Mouse (Mus musculus): Measurements from ENCODE around the gene Stk19. TPM values are rescaled to one million over a fixed set of nuclear protein-coding genes. Genes with fewer than 3 reads are reported as not detected.

Gene Stk19
- polyA plus RNA-seq, 1 experiment from 2014 or later: 24.7 TPM

DNA sequence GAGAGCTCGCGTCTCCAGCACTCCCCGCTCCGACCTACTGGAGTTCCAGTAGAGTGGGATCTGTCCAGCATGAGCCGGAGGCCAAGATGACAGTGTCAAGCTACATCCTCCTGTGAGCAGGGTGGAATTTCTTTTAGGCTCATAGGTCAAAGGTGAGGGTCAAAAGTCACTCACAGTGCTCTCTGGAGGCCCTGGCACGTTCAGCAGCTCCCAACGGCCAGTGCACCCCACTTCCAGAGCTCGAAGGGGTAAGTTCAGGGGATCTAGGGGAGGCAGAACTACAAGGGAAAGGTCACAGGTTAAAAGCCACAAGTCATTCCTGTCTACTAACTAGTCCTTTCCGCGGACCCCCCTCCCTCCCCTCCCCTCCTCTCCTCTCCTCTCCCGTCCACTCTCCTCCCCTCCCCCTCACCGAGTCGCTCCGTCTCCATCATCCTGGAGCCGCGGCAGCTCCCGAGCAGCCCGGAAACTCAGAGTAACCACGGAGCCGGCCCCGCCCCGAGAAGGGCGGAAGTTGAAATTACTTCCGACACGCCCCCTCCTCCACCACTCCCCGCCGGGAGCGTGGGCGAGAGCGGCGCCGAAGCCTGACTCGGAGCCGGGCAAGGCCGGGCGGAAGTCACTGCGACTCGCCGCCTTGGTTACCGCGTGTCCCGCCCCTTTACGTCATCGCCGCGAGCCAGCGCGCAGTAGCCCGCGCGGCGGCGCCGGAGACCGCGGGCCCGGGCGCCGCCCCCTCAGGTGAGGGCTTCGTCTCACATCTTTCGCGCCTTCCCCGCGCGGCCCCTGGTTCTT lies 13.2 kb upstream of the Stk19 start, which contains the start of the genes Skiv2l and Nelfe:
Skiv2l (minus strand) TSS at position 489 of the 795 bp plus-strand sequence.
Nelfe (plus strand) TSS at position 670 of the 795 bp plus-strand sequence.
- Histone ChIP-seq H3K9ac (ENCODE audit: low read length) (peak within 1 kb of the TSS; percentile 76), H3K4me2 (ENCODE audit: low read depth) (peak within 1 kb of the TSS; percentile 86), H3K9me3 (ENCODE audit: control insufficient read depth, low read length) (no peaks in the 10 kb centered on the region), H3K36me3 (ENCODE audit: control insufficient read depth, insufficient read depth, low read length) (peaks cover 9% of the 10 kb centered on the region), H3K4me1 (ENCODE audit: control insufficient read depth, insufficient read depth, low read length) (peaks cover 9% of the 10 kb centered on the region), H3K4me3 (ENCODE audit: low read depth, low read length) (peak within 1 kb of the TSS; percentile 68), H3K27ac (ENCODE audit: low read depth, low read length) (no peak within 1 kb of the TSS), H3K27me3 (ENCODE audit: control insufficient read depth, insufficient read depth, low read length) (no peaks in the 10 kb centered on the region)
- ATAC-seq (ENCODE audit: insufficient read depth, low FRiP score, low TSS enrichment) (peak; percentile 97), DNase-seq (ENCODE audit: low spot score) (peak; percentile 99)
- WGBS: 1% methylated on average over 64 of the region's 65 CpGs

DNA sequence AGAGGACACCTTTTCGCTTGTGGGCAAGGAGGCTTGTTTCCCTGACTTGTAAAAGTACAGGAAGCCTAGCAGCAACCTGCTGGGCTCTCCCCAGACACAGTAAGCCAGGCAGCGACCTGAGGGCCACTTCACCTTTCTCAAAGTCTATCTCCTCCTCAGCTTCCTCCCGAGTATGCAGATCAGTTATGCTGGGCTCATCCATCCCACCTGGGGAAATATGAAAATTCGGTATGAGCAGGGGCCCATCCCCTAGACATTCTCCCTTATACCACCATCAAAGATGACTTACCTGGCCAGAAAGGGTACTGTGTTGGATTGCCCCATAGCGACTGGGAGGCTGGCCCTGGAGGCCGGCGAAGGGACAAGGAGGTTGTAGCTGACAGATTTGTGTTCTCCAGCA lies 10.9 kb upstream of the Stk19 start:
- no peak for ATAC-seq (ENCODE audit: insufficient read depth, low FRiP score, low TSS enrichment)

DNA sequence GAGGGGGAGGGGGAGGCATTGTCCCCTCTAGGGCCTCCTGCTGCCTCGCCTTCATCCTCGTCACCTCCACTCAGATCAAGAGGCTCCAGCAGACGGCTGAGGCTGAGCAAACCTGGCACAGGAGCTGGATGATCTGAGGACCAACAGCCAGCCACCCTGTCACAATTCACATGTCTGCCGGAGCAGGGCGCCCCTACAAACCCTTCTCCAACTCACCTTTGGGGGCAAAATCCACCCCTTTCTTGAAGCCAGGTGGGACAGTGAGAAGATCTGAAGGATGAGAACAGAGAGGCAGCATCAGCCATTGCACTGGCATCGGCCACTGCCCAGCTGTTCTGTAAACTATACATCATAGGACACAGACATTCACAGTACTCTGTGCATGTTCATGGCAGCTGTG lies 10.4 kb upstream of the Stk19 start:
- no peak overlapping the region for H3K27ac ChIP-seq (ENCODE audit: low read depth, low read length)
- H3K9me3 ChIP-seq (ENCODE audit: control insufficient read depth, low read length): no peaks in the 10 kb centered on the region
- peaks cover 12% of the 10 kb centered on the region for H3K36me3 ChIP-seq (ENCODE audit: control insufficient read depth, insufficient read depth, low read length)
- DNase-seq (ENCODE audit: low spot score): no peak
- no peak for ATAC-seq (ENCODE audit: insufficient read depth, low FRiP score, low TSS enrichment)
- H3K9ac ChIP-seq (ENCODE audit: low read length): no peak overlapping the region
- H3K4me3 ChIP-seq (ENCODE audit: low read depth, low read length): no peak overlapping the region
- no peak overlapping the region for H3K4me2 ChIP-seq (ENCODE audit: low read depth)
- peaks cover 9% of the 10 kb centered on the region for H3K4me1 ChIP-seq (ENCODE audit: control insufficient read depth, insufficient read depth, low read length)
- 90% methylated on average over 6 of the region's 6 CpGs for WGBS
- H3K27me3 ChIP-seq (ENCODE audit: control insufficient read depth, insufficient read depth, low read length): no peaks in the 10 kb centered on the region

More for the DNA sequence above, 10.9 kb upstream of the Stk19 start:
- no peak for DNase-seq (ENCODE audit: low spot score)
- Histone ChIP-seq H3K9me3 (ENCODE audit: control insufficient read depth, low read length) (no peaks in the 10 kb centered on the region), H3K36me3 (ENCODE audit: control insufficient read depth, insufficient read depth, low read length) (peaks cover 10% of the 10 kb centered on the region), H3K27ac (ENCODE audit: low read depth, low read length) (no peak overlapping the region), H3K4me3 (ENCODE audit: low read depth, low read length) (no peak overlapping the region), H3K4me1 (ENCODE audit: control insufficient read depth, insufficient read depth, low read length) (peaks cover 9% of the 10 kb centered on the region), H3K27me3 (ENCODE audit: control insufficient read depth, insufficient read depth, low read length) (no peaks in the 10 kb centered on the region), H3K4me2 (ENCODE audit: low read depth) (no peak overlapping the region), H3K9ac (ENCODE audit: low read length) (no peak overlapping the region)
- 93% methylated on average over 7 of the region's 7 CpGs for WGBS

DNA sequence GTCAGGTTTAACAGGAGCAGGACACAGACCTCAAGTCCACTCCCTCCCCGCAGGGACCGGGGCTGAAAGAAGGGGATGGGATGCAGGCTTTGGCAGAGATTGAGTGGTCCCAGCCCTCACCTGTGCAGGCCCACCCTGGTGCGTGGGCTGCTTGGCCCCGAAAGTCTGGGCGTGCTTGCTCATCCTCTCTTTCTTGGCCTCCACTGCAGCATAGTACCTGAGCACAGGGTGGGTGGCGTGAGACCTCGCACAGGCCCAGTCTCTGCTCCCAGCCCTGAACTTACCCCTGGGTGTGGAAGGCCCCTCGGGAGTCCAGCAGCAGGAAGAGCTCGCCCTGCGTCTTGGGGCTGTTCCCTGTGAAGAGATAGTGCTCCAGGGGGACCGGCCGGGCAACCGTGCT lies 8.1 kb upstream of the Stk19 start:
- ATAC-seq (ENCODE audit: insufficient read depth, low FRiP score, low TSS enrichment) (no peak), DNase-seq (ENCODE audit: low spot score) (no peak)
- Histone ChIP-seq H3K27ac (ENCODE audit: low read depth, low read length) (no peak overlapping the region), H3K4me2 (ENCODE audit: low read depth) (no peak overlapping the region), H3K4me1 (ENCODE audit: control insufficient read depth, insufficient read depth, low read length) (peaks cover 4% of the 10 kb centered on the region), H3K9me3 (ENCODE audit: control insufficient read depth, low read length) (no peaks in the 10 kb centered on the region), H3K4me3 (ENCODE audit: low read depth, low read length) (no peak overlapping the region), H3K9ac (ENCODE audit: low read length) (no peak overlapping the region), H3K27me3 (ENCODE audit: control insufficient read depth, insufficient read depth, low read length) (no peaks in the 10 kb centered on the region), H3K36me3 (ENCODE audit: control insufficient read depth, insufficient read depth, low read length) (peaks cover 19% of the 10 kb centered on the region)
- WGBS: 94% methylated on average over 13 of the region's 13 CpGs

DNA sequence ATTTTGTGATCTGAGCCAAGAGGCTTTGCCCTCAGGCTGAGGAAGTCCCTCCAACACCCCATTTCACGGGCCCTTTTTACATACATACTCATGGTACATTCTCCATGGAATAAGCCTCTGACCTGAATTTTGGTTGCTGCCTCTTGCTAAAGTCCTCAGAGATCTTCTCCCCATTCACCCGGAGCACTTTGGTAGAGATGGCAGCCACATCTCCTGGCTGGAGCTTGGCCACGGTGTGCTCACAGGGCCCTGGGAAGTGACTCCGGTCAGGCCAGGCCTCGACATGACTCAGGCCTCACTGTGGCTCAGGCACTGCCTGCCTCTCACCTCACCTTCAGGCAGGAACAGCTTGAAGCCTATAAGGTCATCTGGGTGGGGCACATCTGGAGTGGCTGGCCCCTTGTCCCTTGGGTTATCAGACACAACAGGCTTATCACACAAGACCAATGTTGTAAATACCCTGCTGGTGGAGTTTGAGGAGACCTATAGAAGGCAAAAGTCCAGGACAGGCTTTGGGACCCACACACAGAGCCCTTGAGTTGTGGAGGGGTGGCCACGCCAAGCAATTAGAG lies 4.1 kb upstream of the Stk19 start:
- Histone ChIP-seq H3K4me1 (ENCODE audit: control insufficient read depth, insufficient read depth, low read length) (peaks cover 19% of the 10 kb centered on the region), H3K36me3 (ENCODE audit: control insufficient read depth, insufficient read depth, low read length) (peaks cover 18% of the 10 kb centered on the region), H3K4me3 (ENCODE audit: low read depth, low read length) (no peak overlapping the region), H3K27ac (ENCODE audit: low read depth, low read length) (no peak overlapping the region), H3K9ac (ENCODE audit: low read length) (no peak overlapping the region), H3K9me3 (ENCODE audit: control insufficient read depth, low read length) (no peaks in the 10 kb centered on the region), H3K4me2 (ENCODE audit: low read depth) (no peak overlapping the region), H3K27me3 (ENCODE audit: control insufficient read depth, insufficient read depth, low read length) (no peaks in the 10 kb centered on the region)
- 89% methylated on average over 6 of the region's 6 CpGs for WGBS
- ATAC-seq (ENCODE audit: insufficient read depth, low FRiP score, low TSS enrichment): no peak
- DNase-seq (ENCODE audit: low spot score): peak; percentile 2

DNA sequence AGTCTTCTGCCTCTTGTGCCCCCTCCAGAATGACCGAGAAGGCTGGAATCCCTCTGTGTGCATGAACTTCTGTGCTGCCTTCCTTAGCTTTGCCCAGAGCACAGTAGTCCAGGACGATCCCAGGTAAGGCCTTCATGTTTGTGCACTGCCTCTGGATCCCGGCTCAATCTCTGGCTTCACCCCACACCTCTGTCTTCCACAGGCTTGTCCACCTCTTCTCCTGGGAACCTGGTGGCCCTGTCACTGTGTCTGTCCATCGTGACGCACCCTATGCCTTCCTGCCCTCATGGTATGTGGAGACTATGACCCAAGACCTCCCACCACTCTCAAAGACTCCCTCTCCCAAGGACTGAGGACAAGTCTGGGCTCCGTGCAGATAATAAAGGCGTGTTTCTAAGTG lies 2.0 kb upstream of the Stk19 start:
- Histone ChIP-seq H3K4me2 (ENCODE audit: low read depth) (no peak overlapping the region), H3K9me3 (ENCODE audit: control insufficient read depth, low read length) (no peaks in the 10 kb centered on the region), H3K27ac (ENCODE audit: low read depth, low read length) (no peak overlapping the region), H3K27me3 (ENCODE audit: control insufficient read depth, insufficient read depth, low read length) (no peaks in the 10 kb centered on the region), H3K36me3 (ENCODE audit: control insufficient read depth, insufficient read depth, low read length) (peaks cover 13% of the 10 kb centered on the region), H3K4me1 (ENCODE audit: control insufficient read depth, insufficient read depth, low read length) (peaks cover 20% of the 10 kb centered on the region), H3K4me3 (ENCODE audit: low read depth, low read length) (no peak overlapping the region), H3K9ac (ENCODE audit: low read length) (no peak overlapping the region)
- 93% methylated on average over 7 of the region's 7 CpGs for WGBS
- no peak for DNase-seq (ENCODE audit: low spot score)
- no peak for ATAC-seq (ENCODE audit: insufficient read depth, low FRiP score, low TSS enrichment)

DNA sequence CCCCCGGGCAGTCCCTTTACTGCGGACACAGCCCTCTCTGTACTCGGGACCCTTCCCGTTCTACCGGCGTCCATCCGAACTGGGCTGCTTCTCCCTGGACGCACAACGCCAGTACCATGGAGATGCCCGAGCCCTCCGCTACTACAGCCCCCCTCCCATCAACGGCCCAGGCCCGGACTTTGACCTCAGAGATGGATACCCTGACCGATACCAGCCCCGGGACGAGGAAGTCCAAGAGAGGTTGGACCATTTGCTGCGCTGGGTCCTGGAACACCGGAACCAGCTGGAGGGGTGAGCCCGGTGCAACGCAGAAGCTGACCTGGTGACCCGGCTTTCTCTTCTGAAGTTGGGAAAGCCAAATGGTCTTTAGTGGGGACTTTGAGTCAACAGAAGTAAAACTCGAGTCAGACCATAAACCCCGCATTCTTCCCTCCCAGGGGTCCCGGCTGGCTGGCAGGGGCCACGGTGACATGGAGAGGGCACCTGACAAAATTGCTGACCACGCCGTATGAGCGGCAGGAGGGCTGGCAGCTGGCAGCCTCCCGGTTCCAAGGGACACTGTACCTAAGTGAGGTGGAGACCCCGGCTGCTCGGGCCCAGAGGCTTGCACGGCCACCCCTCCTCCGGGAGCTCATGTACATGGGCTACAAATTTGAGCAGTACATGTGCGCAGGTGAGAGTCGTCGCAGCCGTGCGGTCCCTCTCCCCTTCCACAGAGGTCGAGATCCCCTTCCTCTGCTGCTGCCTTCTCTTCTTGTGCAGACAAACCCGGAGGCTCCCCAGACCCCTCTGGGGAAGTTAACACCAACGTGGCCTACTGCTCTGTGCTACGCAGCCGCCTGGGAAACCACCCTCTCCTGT lies 949 bp upstream of the Stk19 start:
- 0 out of 2 replicates have a peak, but pooled peaks have one; percentile 8 for ATAC-seq (ENCODE audit: insufficient read depth, low FRiP score, low TSS enrichment)
- H3K4me1 ChIP-seq (ENCODE audit: control insufficient read depth, insufficient read depth, low read length): peaks cover 20% of the 10 kb centered on the region
- H3K36me3 ChIP-seq (ENCODE audit: control insufficient read depth, insufficient read depth, low read length): peaks cover 13% of the 10 kb centered on the region
- 29% methylated on average over 42 of the region's 43 CpGs for WGBS
- no peaks in the 10 kb centered on the region for H3K9me3 ChIP-seq (ENCODE audit: control insufficient read depth, low read length)
- H3K4me3 ChIP-seq (ENCODE audit: low read depth, low read length): peak overlapping the region; percentile 60
- no peaks in the 10 kb centered on the region for H3K27me3 ChIP-seq (ENCODE audit: control insufficient read depth, insufficient read depth, low read length)
- H3K9ac ChIP-seq (ENCODE audit: low read length): peak overlapping the region; percentile 65
- peak overlapping the region; percentile 92 for H3K4me2 ChIP-seq (ENCODE audit: low read depth)
- DNase-seq (ENCODE audit: low spot score): no peak
- no peak overlapping the region for H3K27ac ChIP-seq (ENCODE audit: low read depth, low read length)

DNA sequence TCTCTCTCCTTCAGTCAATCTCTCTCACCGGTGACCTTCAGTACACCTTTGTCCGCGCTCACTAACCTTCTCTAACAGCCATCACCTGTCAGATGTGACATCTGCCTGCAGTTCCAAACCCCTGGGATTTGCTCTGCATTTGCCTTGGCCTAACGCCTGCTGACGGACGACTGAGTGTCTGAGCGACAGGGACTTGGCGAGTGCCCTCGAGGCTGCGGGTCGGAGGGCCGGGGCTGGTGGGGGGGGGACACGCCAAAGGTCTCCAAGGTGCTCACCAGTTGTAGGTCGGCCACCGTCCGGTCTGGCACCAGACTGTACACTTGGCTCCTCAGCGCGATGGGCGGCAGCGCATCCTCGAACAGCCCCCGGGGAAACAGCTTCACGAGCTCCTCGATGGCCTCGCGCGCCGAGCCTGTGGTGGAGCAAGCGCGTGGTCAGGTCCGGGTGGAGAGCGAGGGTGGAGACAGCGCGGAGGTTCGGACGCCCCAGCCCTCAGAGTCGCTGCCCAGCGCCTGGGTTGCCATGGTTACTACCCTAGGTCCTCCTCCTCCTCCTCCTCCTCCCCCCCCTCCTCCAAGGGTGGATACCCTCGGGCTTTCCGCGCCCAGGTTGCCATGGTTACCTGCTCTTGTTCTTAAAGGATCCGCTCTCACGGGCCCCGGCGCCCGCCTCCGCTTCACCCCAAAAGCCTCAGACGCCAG lies 440 bp downstream of the Stk19 start:
- peak overlapping the region; percentile 60 for H3K4me3 ChIP-seq (ENCODE audit: low read depth, low read length)
- H3K27ac ChIP-seq (ENCODE audit: low read depth, low read length): peak overlapping the region; percentile 73
- H3K9ac ChIP-seq (ENCODE audit: low read length): peak overlapping the region; percentile 65
- no peaks in the 10 kb centered on the region for H3K27me3 ChIP-seq (ENCODE audit: control insufficient read depth, insufficient read depth, low read length)
- DNase-seq (ENCODE audit: low spot score) (no peak), ATAC-seq (ENCODE audit: insufficient read depth, low FRiP score, low TSS enrichment) (peak; percentile 87)
- H3K36me3 ChIP-seq (ENCODE audit: control insufficient read depth, insufficient read depth, low read length): peaks cover 11% of the 10 kb centered on the region
- no peaks in the 10 kb centered on the region for H3K9me3 ChIP-seq (ENCODE audit: control insufficient read depth, low read length)
- 3% methylated on average over 48 of the region's 48 CpGs for WGBS
- peaks cover 20% of the 10 kb centered on the region for H3K4me1 ChIP-seq (ENCODE audit: control insufficient read depth, insufficient read depth, low read length)
- peak overlapping the region; percentile 92 for H3K4me2 ChIP-seq (ENCODE audit: low read depth)

Measured in neural tube, embryonic 11.5 days (tissue).